Mouse (Mus musculus) cerebellum, adult (tissue): ENCODE data around the gene Bicra.

Experiments
- ATAC-seq: cut with Nextera tagmentation; 2 replicates; pipeline ENCODE4 v1.9.2; 2017; ENCODE audit warnings: mild to moderate bottlenecking, moderate library complexity, mixed read lengths; ENCODE audit not compliant: insufficient number of reproducible peaks, low FRiP score, low TSS enrichment

Bicra gene

GRCm38 (mm10) chr7:16048675-16049575, 1.2 kb upstream of the Bicra start:
- peak; percentile 8; the same call in 1 of the 2 replicates for ATAC-seq

- ATAC-seq, result peak; percentile 79
Observed at GRCm38 (mm10) chr7:16048164-16048564, 443 bp upstream of the Bicra start.

- peak; percentile 43 for ATAC-seq
Observed at GRCm38 (mm10) chr7:16046481-16047337, 1.0 kb downstream of the Bicra start.

GRCm38 (mm10) chr7:16046101-16046480, 1.6 kb downstream of the Bicra start:
- ATAC-seq, result no peak

GRCm38 (mm10) chr7:16045538-16045937, 2.2 kb downstream of the Bicra start:
- no peak for ATAC-seq

- no peak for ATAC-seq
Observed at GRCm38 (mm10) chr7:16044531-16044930, 3.2 kb downstream of the Bicra start.

- ATAC-seq, result no peak
Observed at GRCm38 (mm10) chr7:16043861-16044435, 3.8 kb downstream of the Bicra start.

- ATAC-seq, result no peak
Observed at GRCm38 (mm10) chr7:16042850-16043775, 4.6 kb downstream of the Bicra start.

- ATAC-seq, result no peak
Observed at GRCm38 (mm10) chr7:16041208-16041607, 6.5 kb downstream of the Bicra start.

GRCm38 (mm10) chr7:16039363-16039762, 8.4 kb downstream of the Bicra start:
- ATAC-seq, result no peak

- ATAC-seq, result no peak
Observed at GRCm38 (mm10) chr7:16036972-16037371, 10.7 kb downstream of the Bicra start.

- ATAC-seq, result no peak
Observed at GRCm38 (mm10) chr7:16033580-16034461, 13.9 kb downstream of the Bicra start.

GRCm38 (mm10) chr7:16033059-16033458, 14.7 kb downstream of the Bicra start:
- no peak for ATAC-seq

GRCm38 (mm10) chr7:16031072-16031471, 16.6 kb downstream of the Bicra start:
- no peak for ATAC-seq

GRCm38 (mm10) chr7:16028102-16028927, 19.4 kb downstream of the Bicra start:
- ATAC-seq, result peak; percentile 26; the same call in 1 of the 2 replicates

- ATAC-seq, result no peak
Observed at GRCm38 (mm10) chr7:16024603-16025222, 23.0 kb downstream of the Bicra start.

- ATAC-seq, result no peak
Observed at GRCm38 (mm10) chr7:16019256-16020094, 28.2 kb downstream of the Bicra start.
